Mouse (Mus musculus) liver, postnatal 0 days (tissue): Measurements from ENCODE around the gene Qtrt2. TPM values are rescaled to one million over a fixed set of nuclear protein-coding genes. Genes with fewer than 3 reads are reported as not detected.

Source experiments
- ATAC-seq: fragments of 200-750 bp; cut with Nextera tagmentation; 2 replicates; pipeline ENCODE4 v1.8.0; 2017; ENCODE audit warnings: mild to moderate bottlenecking, moderate library complexity
- DNase-seq: peaks from one replicate; pipeline ENCODE4 v3.0.0-alpha.2; 2016
- H3K27ac ChIP-seq: fragments of 300-500 bp; sonication (generic); 2 replicates; pipeline ENCODE4 v1.5.1; 2014; ENCODE audit warnings: antibody characterized with exemption, moderate library complexity, mild to moderate bottlenecking, low read depth
- H3K27me3 ChIP-seq: fragments of 300-500 bp; sonication (generic); 2 replicates; pipeline ENCODE4 v1.6.1; 2014; ENCODE audit warnings: low read length, control low read depth, mixed read lengths; ENCODE audit not compliant: insufficient read depth
- H3K36me3 ChIP-seq: fragments of 300-500 bp; sonication (generic); replicated peaks from 2 replicates; pipeline ENCODE4 v1.6.1; 2014; ENCODE audit warnings: mild to moderate bottlenecking, control low read depth, low read length, moderate library complexity, mixed read lengths; ENCODE audit not compliant: insufficient read depth
- H3K4me1 ChIP-seq: fragments of 300-500 bp; sonication (generic); 2 replicates; pipeline ENCODE4 v1.6.1; 2014; ENCODE audit warnings: antibody characterized with exemption, mild to moderate bottlenecking, control low read depth; ENCODE audit not compliant: insufficient read depth
- H3K4me2 ChIP-seq: fragments of 300-500 bp; sonication (generic); 2 replicates; pipeline ENCODE4 v1.6.1; 2014; ENCODE audit warnings: low read depth, mild to moderate bottlenecking, low read length, moderate library complexity, mixed read lengths
- H3K4me3 ChIP-seq: fragments of 300-500 bp; sonication (generic); 2 replicates; pipeline ENCODE4 v1.5.1; 2014; ENCODE audit warnings: low read depth, low read length
- H3K9ac ChIP-seq: fragments of 300-500 bp; sonication (generic); replicated peaks from 2 replicates; pipeline ENCODE4 v1.6.1; 2014; ENCODE audit warnings: mild to moderate bottlenecking, moderate library complexity
- H3K9me3 ChIP-seq: fragments of 300-500 bp; sonication (generic); 2 replicates; pipeline ENCODE4 v1.6.1; 2016; ENCODE audit warnings: mild to moderate bottlenecking, control low read depth, low read length, mixed read lengths
- CTCF ChIP-seq: sonication (generic); IDR thresholded peaks from 2 replicates; pipeline ENCODE4 v1.5.1; 2016; ENCODE audit warnings: antibody characterized with exemption, low read depth
- EP300 ChIP-seq: IDR thresholded peaks from 2 replicates; pipeline ENCODE4 v1.6.1; 2016; ENCODE audit warnings: antibody characterized with exemption, low read depth, mild to moderate bottlenecking
- WGBS: fragments of 180-500 bp; shearing (Covaris S2); extraction: QIAGEN DNeasy Blood & Tissue Kit; methylation state at CpG from one replicate; pipeline ENCODE4 v1.1.7; 2014; ENCODE audit not compliant: insufficient replicate concordance; 5-methylcytosine and 5-hydroxymethylcytosine counted together
- polyA plus RNA-seq: library from polyadenylated mRNA; unstranded; fragments of >200 nt; fragmentation: Nextera tagmentation; extraction: Ambion mirVana; gene quantifications from 2 replicates; pipeline ENCODE4 v1.2.1, GENCODE M21; 2015

Qtrt2 gene
- polyA plus RNA-seq, 1 experiment from 2014 or later: 4.7 TPM

DNA sequence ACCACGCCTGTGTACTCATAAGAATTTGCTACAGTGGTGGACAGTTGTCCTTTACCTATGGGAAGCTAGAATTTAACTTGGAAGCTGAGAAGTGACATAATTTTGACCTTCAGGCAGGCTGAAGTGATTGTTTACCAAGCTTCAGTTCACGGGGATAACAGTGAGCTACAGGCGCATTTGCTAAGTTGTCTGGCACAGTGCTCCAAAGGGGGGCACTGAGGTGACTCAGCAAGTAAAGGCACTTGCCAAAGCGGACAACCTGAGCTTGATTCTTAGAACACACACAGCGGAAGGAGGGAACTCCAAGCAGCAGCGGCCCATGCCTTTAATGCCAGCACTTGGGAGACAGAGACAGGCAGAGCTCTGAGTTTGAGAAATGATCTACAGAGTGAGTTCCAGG lies 66.0 kb downstream of the Qtrt2 start:
- no peaks in the 10 kb centered on the region for H3K9me3 ChIP-seq

DNA sequence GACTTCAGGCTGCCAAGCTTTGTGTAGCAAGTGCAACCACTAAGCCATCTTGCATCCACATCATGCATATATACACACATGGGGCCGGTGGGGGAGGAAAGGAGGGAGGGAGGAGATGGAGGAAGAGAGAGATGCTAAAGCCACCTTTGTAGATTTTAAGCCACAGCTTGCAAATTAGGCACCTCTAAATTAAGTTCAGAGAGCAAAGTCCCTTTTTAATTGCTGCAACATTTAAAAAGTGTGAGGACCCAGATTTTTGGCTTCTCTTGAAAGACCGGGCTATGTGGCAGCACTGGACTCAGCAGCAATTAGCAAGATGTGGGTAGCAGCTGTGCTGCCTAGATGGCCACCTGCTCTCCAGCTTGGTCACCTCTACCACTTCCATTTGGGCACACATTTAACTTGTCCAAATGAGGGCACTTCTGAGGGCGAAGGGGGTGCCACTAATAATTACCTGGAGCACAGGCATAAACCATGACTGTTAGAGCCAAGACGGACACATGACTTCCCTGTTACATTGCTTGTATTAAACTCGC lies 67.6 kb downstream of the Qtrt2 start:
- DNase-seq (no peak), ATAC-seq (no peak)
- H3K4me2 ChIP-seq: no peak overlapping the region
- H3K36me3 ChIP-seq: peaks cover 17% of the 10 kb centered on the region
- no peak overlapping the region for H3K9ac ChIP-seq
- H3K27ac ChIP-seq: no peak overlapping the region
- TF ChIP-seq EP300: no peak
- TF ChIP-seq CTCF: no peak
- 82% methylated on average over 5 of the region's 5 CpGs for WGBS
- no peaks in the 10 kb centered on the region for H3K4me1 ChIP-seq
- H3K27me3 ChIP-seq: no peaks in the 10 kb centered on the region
- no peaks in the 10 kb centered on the region for H3K9me3 ChIP-seq
- no peak overlapping the region for H3K4me3 ChIP-seq

More for the DNA sequence above, 66.0 kb downstream of the Qtrt2 start:
- no peaks in the 10 kb centered on the region for H3K4me1 ChIP-seq
- no peak overlapping the region for H3K9ac ChIP-seq
- WGBS: 62% methylated on average over 6 of the region's 6 CpGs
- no peak overlapping the region for H3K27ac ChIP-seq
- H3K4me3 ChIP-seq: no peak overlapping the region
- peaks cover 21% of the 10 kb centered on the region for H3K36me3 ChIP-seq
- ATAC-seq: no peak
- H3K27me3 ChIP-seq: no peaks in the 10 kb centered on the region
- DNase-seq: no peak
- TF ChIP-seq EP300: no peak
- no peak for TF ChIP-seq CTCF
- no peak overlapping the region for H3K4me2 ChIP-seq

DNA sequence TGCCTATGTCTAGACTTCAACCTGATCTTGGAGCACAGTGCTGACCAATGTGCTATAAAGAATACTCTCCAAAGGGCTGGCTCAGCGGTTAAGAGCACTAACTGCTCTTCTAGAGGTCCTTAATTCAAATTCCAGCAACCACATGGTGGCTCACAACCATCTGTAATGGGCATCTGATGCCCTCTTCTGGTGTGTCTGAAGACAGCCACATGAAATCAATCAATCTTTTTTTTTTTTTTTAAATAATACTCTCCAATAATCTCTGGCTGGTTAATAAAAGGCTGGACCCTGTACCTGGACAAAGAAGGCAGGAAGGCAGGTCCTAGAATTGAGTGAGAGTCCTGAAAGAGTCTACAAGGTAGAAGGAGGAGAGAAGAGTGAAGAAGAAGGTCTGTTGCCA lies 76.8 kb downstream of the Qtrt2 start:
- Histone ChIP-seq H3K9ac (no peak overlapping the region), H3K4me2 (no peak overlapping the region), H3K36me3 (no peaks in the 10 kb centered on the region), H3K27ac (no peak overlapping the region), H3K4me1 (no peaks in the 10 kb centered on the region), H3K9me3 (no peaks in the 10 kb centered on the region), H3K27me3 (no peaks in the 10 kb centered on the region), H3K4me3 (no peak overlapping the region)
- WGBS: 51% methylated on average over 1 of the region's 1 CpGs
- DNase-seq (no peak), ATAC-seq (no peak)
- TF ChIP-seq EP300 (no peak), CTCF (no peak)

DNA sequence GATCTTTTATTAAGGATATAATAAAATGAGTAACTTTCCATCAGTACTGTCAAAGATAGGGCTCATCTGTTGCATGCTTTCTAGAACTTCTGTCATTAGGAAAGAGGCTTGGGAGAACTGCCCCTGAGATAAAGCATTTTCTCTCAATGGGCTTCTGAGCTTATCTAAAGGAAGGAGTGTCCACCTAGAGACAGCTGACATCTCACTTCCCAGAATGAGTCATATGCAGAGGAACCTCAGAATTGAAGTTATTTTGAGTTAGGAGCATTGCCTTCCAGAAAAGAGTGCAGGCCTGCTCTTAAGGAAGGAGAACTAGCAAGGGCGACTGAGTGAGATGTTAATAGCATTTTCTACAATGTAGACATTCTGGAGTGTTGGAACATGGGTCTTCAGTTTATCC lies 85.4 kb downstream of the Qtrt2 start:
- WGBS: 58% methylated on average over 1 of the region's 1 CpGs
- Histone ChIP-seq H3K4me1 (no peaks in the 10 kb centered on the region), H3K27me3 (no peaks in the 10 kb centered on the region), H3K9me3 (no peaks in the 10 kb centered on the region), H3K27ac (no peak overlapping the region), H3K36me3 (no peaks in the 10 kb centered on the region), H3K4me3 (no peak overlapping the region), H3K4me2 (no peak overlapping the region), H3K9ac (no peak overlapping the region)
- no peak for ATAC-seq
- no peak for TF ChIP-seq EP300
- TF ChIP-seq CTCF: no peak
- DNase-seq: no peak

DNA sequence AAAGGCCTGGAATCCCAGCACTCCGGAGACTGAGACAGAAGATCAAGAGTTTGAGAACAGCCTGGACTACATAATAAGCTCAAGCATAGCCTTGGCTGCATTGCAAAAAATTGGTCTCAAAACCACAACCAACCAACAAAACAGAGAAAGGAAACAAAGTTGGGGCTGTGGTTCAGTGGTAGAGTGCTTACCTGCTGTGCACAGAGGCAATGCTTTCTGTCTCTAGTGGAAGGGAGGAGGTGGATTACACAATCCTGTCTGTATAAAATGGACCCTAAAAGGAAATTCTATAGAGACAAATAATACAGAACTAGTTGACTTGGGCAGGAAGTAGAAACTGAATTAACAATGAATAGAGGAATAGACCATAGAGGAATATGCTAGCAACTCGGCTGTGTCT lies 94.7 kb downstream of the Qtrt2 start:
- no peak for ATAC-seq
- Histone ChIP-seq H3K4me3 (no peak overlapping the region), H3K4me1 (no peaks in the 10 kb centered on the region), H3K4me2 (no peak overlapping the region), H3K9ac (no peak overlapping the region), H3K9me3 (no peaks in the 10 kb centered on the region), H3K27ac (no peak overlapping the region), H3K27me3 (no peaks in the 10 kb centered on the region), H3K36me3 (no peaks in the 10 kb centered on the region)
- no peak for DNase-seq
- no peak for TF ChIP-seq EP300
- no peak for TF ChIP-seq CTCF
- 84% methylated on average over 2 of the region's 2 CpGs for WGBS

DNA sequence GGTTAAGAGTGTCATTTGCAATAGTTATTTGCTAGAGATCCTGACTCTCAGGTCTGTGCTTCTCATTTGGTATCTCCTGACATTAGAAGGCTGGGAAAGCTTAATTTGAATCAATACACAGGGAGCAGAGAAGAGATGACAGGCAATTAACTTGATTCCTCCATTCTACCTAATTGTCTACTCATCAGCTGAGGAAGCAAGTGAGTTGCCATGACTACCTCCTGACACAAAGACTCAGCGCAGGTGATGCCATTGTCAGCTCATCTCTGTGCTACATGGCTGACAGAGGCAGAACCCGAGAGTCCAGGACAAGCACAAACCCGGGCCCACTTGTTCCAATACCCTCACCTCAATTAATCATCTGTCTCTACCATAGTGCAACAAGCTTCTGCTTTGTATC lies 99.1 kb downstream of the Qtrt2 start:
- WGBS: 67% methylated on average over 3 of the region's 3 CpGs
- no peak for ATAC-seq

DNA sequence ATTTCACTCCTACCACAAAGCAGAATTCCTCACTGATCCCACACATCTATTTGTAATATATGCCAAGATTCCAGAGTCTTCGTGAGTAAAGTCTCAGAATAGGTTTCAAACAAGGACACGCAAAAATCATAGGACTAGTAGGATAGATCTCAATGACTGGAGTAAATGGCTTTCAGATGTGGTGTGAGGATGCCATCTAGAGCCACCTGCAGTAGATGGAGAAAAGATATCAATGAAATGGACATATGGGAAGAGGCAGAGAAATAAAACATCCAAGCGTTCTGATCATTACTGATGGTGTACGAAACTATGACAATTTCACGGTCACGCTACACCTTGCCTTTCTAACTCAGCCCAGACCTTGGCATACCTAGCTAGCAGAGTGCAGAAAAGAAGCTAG lies 108.2 kb downstream of the Qtrt2 start:
- no peaks in the 10 kb centered on the region for H3K36me3 ChIP-seq
- DNase-seq (no peak), ATAC-seq (no peak)
- TF ChIP-seq EP300: no peak
- no peak for TF ChIP-seq CTCF
- no peak overlapping the region for H3K9ac ChIP-seq
- no peaks in the 10 kb centered on the region for H3K4me1 ChIP-seq
- no peaks in the 10 kb centered on the region for H3K27me3 ChIP-seq
- 87% methylated on average over 6 of the region's 6 CpGs for WGBS
- H3K27ac ChIP-seq: no peak overlapping the region
- no peak overlapping the region for H3K4me2 ChIP-seq
- no peaks in the 10 kb centered on the region for H3K9me3 ChIP-seq
- no peak overlapping the region for H3K4me3 ChIP-seq

More for the DNA sequence above, 99.1 kb downstream of the Qtrt2 start:
- no peak overlapping the region for H3K9ac ChIP-seq
- no peaks in the 10 kb centered on the region for H3K4me1 ChIP-seq
- no peak overlapping the region for H3K27ac ChIP-seq
- DNase-seq: no peak
- no peak overlapping the region for H3K4me3 ChIP-seq
- H3K4me2 ChIP-seq: no peak overlapping the region
- no peak for TF ChIP-seq EP300
- TF ChIP-seq CTCF: no peak
- H3K9me3 ChIP-seq: no peaks in the 10 kb centered on the region
- H3K27me3 ChIP-seq: no peaks in the 10 kb centered on the region
- H3K36me3 ChIP-seq: no peaks in the 10 kb centered on the region
